Mouse (Mus musculus) midbrain, embryonic 13.5 days (tissue): ENCODE measurements around the gene Tox3. TPM values are rescaled to one million over a fixed set of nuclear protein-coding genes. Genes with fewer than 3 reads are reported as not detected.

Experiments
- ATAC-seq: fragments of 200-750 bp; cut with Nextera tagmentation; 2 replicates; pipeline ENCODE4 v1.8.0; 2017; ENCODE audit warnings: mild to moderate bottlenecking, moderate TSS enrichment, moderate library complexity
- H3K27ac ChIP-seq: fragments of 300-500 bp; sonication (generic); 2 replicates; pipeline ENCODE4 v1.5.1; 2015; ENCODE audit warnings: inconsistent platforms, mild to moderate bottlenecking, moderate library complexity
- H3K27me3 ChIP-seq: fragments of 300-500 bp; sonication (generic); 2 replicates; pipeline ENCODE4 v1.6.1; 2015; ENCODE audit warnings: mild to moderate bottlenecking, inconsistent platforms
- H3K36me3 ChIP-seq: fragments of 300-500 bp; sonication (generic); 2 replicates; pipeline ENCODE4 v1.6.1; 2015; ENCODE audit warnings: mild to moderate bottlenecking, inconsistent platforms
- H3K4me1 ChIP-seq: fragments of 300-500 bp; sonication (generic); replicated peaks from 2 replicates; pipeline ENCODE4 v1.6.1; 2015; ENCODE audit warnings: inconsistent platforms
- H3K4me2 ChIP-seq: fragments of 300-500 bp; sonication (generic); replicated peaks from 2 replicates; pipeline ENCODE4 v1.6.1; 2015; ENCODE audit warnings: moderate library complexity, mild to moderate bottlenecking, inconsistent platforms
- H3K4me3 ChIP-seq: fragments of 300-500 bp; sonication (generic); replicated peaks from 2 replicates; pipeline ENCODE4 v1.5.1; 2015; ENCODE audit warnings: mild to moderate bottlenecking, inconsistent platforms
- H3K9ac ChIP-seq: fragments of 300-500 bp; sonication (generic); replicated peaks from 2 replicates; pipeline ENCODE4 v1.6.1; 2015; ENCODE audit warnings: mild to moderate bottlenecking, inconsistent platforms
- H3K9me3 ChIP-seq: fragments of 300-500 bp; sonication (generic); 2 replicates; pipeline ENCODE4 v1.6.1; 2016; ENCODE audit warnings: mild to moderate bottlenecking, inconsistent platforms
- WGBS: fragments of 180-500 bp; shearing (Covaris S2); methylation state at CpG from one replicate; pipeline ENCODE4 v1.1.7; 2015; 5-methylcytosine and 5-hydroxymethylcytosine counted together
- polyA plus RNA-seq: library from polyadenylated mRNA; unstranded; fragments of >200 nt; fragmentation: Nextera tagmentation; extraction: Ambion mirVana; gene quantifications from 2 replicates; pipeline ENCODE4 v1.2.1, GENCODE M21; 2015

Tox3 gene
- polyA plus RNA-seq, 1 experiment from 2014 or later: 34.3 TPM

- Histone ChIP-seq H3K4me1 (peaks cover 23% of the 10 kb centered on the region), H3K9me3 (no peaks in the 10 kb centered on the region), H3K9ac (no peak overlapping the region), H3K27ac (peak overlapping the region; percentile 71), H3K36me3 (no peaks in the 10 kb centered on the region), H3K27me3 (no peaks in the 10 kb centered on the region), H3K4me2 (no peak overlapping the region), H3K4me3 (no peak overlapping the region)
- WGBS: 18% methylated on average over 14 of the region's 14 CpGs
- ATAC-seq: peak; percentile 79
Measured at GRCm38 (mm10) chr8:90209105-90210037, 138.8 kb downstream of the Tox3 start.
